Mouse (Mus musculus) small intestine, adult 2 months (tissue): ENCODE results near the gene Hmgb1.

ENCODE experiments used
- CTCF ChIP-seq: fragments of 200-500 bp; IDR thresholded peaks from 2 replicates; pipeline ENCODE4 v1.5.1; 2012; ENCODE audit warnings: low read depth, mild to moderate bottlenecking, control low read depth, inconsistent platforms, low read length, moderate library complexity, mixed read lengths; ENCODE audit not compliant: insufficient replicate concordance, insufficient read length; ENCODE audit errors: extremely low read depth
- POLR2A ChIP-seq: fragments of 200-500 bp; IDR thresholded peaks from 2 replicates; pipeline ENCODE4 v1.6.1; 2012; ENCODE audit warnings: low read depth, mild to moderate bottlenecking, control low read depth, inconsistent platforms, low read length, moderate library complexity

GRCm38 (mm10) chr5:149086382-149087244, 97.7 kb downstream of the Hmgb1 start:
- TF ChIP-seq CTCF, result no peak
- no peak for TF ChIP-seq POLR2A
